Mouse (Mus musculus): ENCODE measurements around the gene AC124108.1.

DNA sequence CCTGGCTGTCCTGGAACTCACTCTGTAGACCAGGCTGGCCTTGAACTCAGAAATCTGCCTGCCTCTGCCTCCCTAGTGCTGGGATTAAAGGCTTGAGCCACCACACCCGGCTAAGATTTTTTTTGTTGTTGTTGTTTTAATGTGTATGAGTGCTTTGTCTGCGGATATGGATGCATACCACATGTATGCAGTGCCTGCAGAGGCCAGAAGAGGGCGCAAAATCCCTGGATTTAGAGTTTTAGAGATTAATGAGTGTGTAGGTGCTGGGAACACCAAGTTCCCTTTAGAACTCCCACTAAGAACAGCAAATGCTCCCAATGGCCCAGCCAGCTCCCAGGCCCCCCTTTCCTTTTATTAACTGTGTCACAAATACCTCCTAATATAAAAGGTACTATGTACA is 25.4 kb upstream of the AC124108.1 start:
- no peak for TF ChIP-seq POLR2A (IDR thresholded peaks at IDR 0.05; ENCODE audit: extremely low read depth, insufficient read depth, low read length)
- TF ChIP-seq CTCF (IDR thresholded peaks at IDR 0.05; ENCODE audit: low read depth, low read length), result peak; percentile 56; the same call in 1 of the 2 replicates

All from liver, adult 2 months (tissue).